Mouse (Mus musculus): Measurements from ENCODE around the gene Catsperd.
"Not testable (repeated sequence)": the region's sequence is repeated elsewhere in the genome, so short reads cannot be mapped to it uniquely, and the experiment has no call there.

Catsperd gene

DNA sequence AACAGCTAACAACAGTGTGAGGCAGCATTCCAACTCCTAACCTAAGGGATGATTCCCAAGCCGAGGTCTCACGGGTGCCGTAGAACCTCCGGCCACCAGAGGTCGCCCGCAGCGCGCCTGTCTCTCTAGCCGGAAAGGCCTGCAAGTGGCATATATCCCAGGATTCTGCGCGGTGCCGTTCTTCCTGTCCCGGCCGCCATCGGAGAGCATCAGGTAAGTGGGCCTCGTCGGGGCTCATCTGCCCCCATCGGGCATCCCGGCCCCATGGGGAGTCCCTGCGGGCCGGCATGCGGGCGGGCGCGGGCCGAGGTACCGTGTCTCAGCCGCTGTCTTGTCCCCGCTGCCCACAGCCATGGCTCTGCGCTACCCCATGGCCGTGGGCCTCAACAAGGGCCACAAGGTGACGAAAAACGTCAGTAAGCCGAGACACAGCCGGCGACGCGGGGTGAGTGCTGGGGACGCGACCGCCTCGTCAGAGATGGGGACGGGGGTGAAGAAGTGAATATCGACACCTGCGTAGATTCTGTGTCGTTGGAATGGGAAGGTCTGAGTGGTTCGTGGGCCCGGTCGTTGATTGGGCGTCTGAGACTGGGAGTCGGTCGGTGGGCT lies 14.6 kb upstream of the Catsperd start, which contains the start of gene Rpl36:
TSS of gene Rpl36 (plus strand) at position 181 of the 609 bp plus-strand sequence.
- peak; percentile 94 for DNase-seq (ENCODE audit: low read depth)

DNA sequence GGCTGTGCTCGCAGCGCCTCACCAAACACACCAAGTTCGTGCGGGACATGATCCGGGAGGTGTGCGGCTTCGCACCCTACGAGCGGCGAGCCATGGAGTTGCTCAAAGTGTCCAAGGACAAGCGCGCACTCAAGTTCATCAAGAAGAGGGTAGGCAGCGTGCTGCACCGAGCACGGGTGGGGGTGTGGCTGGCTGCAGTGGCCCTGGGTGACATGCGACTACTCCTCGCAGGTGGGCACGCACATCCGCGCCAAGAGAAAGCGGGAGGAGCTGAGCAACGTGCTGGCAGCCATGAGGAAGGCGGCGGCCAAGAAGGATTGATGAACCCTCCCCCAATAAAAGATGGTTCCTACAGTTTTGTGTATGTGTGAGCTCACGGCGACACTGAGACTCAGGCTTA lies 14.1 kb upstream of the Catsperd start:
- DNase-seq (ENCODE audit: low read depth) = peak; percentile 58

DNA sequence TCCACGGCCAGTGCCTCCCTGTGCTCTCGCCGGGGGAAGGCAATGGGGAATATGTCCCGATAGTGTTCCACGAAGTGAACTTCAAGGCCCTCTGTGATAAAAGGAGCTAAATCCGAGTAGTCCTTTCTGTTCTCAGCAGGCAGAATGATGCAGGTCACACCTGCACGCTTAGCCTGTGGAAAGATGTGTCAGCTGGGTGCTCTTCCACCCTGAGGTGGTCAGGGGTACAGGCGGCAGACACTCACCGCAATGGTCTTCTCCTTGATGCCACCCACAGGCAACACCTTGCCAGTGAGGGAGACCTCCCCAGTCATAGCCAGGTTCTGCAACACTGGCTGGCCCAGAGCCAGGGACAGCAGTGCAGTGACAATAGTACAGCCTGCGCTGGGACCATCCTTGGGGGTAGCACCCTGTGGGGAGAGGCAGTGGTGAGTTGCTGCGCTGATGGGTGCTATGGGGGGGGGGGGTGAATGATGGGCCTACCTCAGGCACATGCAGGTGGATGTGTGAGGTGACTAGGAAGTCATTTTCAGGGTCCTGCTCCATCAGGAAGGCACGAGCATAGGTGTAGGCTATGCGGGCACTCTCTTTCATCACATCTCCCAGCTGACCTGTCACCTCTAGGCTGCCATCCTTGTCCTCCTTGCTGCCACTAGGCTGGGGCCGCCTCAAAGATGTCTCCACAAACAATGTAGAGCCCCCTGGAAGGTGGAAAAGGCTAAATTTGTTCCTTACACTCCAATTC lies 13.4 kb upstream of the Catsperd start:
- peak; percentile 35 for DNase-seq (ENCODE audit: low read depth)

DNA sequence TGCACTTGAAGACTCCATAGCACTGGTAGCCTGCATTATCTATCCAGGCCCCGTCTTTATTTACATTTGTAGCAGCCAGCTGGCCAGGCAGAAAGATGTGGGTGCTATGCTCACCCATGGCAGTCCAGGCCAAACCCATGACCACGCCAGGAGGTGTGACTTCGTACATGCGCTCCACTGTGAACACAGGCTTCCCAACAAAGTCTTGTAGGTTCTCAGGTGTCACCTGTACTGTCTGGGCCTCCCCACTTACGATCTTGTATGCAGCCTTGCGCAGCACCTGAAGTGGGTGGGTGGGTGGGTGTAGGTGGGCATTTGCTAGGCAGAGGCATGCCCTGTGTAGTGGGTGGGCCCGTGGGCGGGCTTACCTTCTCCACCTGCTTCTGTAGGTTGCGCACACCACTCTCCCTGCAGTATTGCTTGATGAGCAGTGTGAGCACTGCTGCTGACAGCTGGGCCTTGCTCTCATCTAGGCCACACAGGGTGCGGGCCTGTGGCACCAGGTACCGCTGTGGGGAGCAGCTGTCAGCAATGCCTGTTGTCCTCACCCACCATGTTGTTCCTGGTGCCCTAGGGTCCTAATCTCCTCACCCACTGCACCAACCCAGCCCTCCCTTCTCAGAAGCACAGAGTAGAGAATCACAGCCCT lies 12.7 kb upstream of the Catsperd start:
- no peak for DNase-seq (ENCODE audit: low read depth)

DNA sequence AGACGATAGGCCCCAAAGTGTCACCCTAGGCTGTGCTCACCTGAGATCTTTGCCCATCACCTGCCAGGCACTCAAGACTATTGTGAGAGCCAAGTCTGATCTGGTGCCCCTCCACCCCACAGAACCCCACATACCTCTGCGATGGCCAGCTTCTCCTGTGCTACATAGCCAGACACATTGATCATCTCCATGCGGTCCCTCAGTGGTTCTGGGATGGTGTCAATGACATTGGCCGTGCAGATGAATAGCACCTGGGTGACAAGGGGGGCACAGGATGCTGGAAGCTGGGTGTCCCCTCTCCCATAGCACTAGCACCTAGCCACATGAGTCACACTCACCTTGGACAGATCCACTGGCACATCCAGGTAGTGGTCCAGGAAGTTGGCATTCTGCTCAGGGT lies 12.2 kb upstream of the Catsperd start:
- no peak for DNase-seq (ENCODE audit: low read depth)

DNA sequence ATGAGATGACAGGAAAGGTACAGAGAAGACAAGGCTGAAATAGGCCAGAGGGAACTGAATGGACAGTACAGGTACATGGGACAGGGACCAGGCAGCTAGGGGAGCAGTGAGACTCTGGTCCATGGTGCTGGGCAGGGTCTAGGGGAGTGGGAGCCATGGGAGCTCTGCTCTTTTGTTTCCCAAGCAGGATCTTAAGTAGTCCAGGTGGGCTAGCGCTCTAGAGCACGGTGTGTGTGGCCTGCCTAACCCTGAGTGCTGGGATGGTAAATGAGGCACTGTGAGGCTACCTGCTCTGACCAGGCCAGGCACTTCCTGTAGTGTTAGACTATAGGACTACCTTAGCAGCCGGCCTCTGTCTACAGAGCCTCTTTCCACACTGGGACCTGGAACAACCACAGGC lies 11.2 kb upstream of the Catsperd start:
- DNase-seq (ENCODE audit: low read depth) = no peak

DNA sequence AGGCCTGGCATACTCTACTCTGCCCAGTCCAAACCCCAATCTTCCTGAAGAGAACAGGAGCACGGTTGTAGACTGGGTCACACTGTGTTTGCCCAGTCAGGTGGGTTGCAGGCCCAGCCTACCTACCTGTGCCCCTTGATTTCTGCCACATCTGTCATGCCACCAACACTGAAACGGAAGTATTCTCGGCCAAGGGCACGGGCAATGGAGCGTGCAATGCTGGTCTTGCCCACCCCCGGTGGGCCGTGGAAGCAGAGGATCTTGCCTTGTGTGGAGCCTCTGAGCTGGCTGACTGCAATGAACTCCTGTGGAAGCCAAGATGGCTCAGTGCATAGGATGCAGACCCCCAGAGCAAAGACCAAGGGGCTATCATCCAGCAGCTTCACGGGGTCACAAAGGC lies 10.3 kb upstream of the Catsperd start:
- DNase-seq (ENCODE audit: low read depth) = no peak

DNA sequence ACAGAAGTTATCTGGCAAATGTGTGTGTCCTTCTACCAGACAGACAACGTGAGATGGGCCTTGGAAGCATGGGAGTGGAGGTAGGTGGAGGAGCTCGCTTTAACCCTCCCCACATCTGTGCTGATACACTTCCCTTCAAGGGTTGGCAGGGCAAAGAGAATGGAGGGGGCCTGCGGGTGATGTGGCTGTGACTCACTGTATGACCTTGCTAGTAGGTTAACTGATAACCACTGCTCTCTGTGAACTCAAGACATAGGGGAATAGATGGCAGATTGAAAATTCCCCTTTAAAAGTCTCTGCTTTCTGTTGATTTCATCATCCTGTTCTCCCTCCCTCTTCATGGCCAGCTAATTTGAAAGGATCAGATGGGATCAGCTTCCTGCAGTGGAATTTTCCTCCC lies 2.4 kb upstream of the Catsperd start:
- DNase-seq (ENCODE audit: low read depth) = peak; percentile 29

DNA sequence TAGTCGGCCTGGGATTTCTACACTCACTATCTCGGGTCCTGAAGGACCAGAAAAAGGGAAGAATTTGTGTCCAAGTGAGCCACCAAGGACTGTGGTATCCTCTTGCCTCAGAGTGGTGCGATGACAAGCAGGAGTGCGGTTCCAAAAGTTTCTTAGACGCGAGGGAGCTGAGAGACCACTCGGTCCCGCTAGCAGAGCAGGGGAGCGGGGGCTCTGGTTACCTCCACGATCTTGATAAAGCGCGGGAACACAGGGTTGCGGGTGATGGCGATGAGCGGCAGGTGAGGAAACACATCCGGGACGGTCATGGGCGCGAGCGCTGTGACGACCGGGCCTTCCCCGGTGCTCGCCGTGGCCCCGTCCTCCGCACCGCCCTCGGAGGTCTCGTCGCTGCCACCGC lies 1.7 kb upstream of the Catsperd start:
- no peak for DNase-seq (ENCODE audit: low read depth)

DNA sequence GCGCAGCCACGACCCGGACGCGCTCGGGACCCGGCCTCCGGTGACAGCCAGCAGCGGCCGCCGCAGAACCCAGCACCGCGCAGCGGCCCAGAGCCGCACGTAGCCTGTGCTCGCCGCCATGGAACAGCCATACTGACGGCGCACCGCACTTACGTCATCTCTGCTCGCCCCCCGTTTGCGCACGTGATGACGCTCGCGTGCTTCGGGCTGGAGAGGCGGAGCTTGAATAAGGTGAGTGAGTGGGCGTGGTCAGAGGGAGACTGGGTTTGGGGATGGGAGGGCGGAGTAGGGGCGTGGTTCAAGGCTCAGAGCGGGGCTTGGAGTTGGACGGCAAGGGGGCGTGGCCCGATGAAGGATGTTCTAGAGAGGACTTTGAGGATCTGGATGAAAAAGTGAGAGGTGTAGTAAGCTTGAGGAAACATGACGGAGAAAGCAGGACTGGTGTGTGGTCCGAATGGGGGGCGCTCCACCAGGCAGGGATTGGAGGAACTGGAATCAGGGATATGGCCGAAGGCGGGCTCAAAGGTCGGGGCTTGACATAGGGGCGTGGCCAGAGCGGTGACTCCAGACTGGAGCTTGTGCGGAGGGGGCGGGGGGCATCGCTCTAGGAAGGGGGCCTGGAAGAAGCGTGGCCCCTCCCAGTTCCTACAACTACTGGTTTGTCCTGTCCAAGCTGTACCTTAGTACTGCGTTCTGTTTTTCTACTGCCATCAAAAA lies 1.0 kb upstream of the Catsperd start, which contains the start of gene Lonp1:
TSS of gene Lonp1 (minus strand) at position 134 of the 717 bp plus-strand sequence.
- DNase-seq (ENCODE audit: low read depth) = peak; percentile 100

DNA sequence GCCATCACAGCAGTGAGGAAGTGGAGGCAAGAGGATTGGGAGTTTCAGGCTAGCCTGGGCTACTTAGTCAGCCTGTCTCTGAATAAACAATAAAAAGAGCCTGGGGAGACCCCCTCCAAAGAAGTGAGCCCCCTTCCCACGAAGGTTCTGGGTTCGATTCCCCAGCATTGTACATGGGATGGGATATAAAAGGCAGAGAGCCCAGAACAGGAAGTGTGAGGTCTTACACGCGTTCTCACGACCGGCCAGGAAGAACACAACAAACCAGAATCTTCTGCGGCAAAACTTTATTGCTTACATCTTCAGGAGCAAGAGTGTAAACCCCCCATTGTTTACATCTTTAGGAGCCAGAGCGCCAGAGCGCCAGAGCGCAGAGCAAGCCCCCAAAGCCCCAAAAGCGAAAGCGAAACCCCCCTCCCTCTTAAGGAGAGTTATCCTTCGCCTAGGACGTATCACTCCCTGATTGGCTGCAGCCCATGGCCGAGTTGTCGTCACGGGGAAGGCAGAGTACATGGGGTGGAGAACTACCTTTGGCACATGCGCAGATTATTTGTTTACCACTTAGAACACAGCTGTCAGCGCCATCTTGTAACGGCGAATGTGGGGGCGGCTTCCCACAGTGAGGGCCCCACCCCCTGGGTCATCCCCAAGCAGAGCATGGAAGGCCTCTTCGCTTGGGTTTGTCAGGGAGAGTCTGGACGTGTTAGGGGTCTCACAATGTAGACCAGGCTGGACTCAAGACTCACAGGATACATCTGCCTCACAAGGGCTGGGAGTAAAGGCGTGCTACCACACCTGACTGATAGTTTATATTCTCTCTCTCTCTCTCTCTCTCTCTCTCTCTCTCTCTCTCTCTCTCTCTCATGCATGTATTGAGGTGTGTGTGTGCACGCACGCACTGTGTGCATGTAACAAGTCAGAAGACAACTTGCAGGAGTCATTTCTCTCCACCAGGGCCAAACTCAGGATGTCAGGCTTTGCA lies 2.1 kb downstream of the Catsperd start:
- DNase-seq (ENCODE audit: low read depth) = not testable (repeated sequence)

DNA sequence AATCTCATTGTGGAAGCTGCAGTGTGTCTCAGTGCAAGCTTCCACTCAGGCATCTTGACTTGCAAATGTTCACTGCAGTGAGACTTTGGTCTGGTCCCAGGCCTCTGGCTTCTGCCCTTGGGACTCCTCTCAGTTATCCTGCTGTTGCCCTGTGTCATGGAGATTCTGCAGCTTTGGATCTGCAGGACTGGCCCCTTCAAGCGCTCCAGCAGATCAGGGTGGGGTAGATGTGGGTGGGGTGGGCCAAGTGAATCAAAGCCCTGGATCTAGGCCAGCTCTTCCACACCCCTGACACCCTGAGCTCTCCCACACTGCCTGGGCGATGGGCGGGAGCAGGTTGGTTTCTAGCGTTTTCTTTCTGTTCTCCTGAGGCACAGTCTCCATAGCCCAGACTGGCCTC lies 3.9 kb downstream of the Catsperd start:
- no peak for DNase-seq (ENCODE audit: low read depth)

DNA sequence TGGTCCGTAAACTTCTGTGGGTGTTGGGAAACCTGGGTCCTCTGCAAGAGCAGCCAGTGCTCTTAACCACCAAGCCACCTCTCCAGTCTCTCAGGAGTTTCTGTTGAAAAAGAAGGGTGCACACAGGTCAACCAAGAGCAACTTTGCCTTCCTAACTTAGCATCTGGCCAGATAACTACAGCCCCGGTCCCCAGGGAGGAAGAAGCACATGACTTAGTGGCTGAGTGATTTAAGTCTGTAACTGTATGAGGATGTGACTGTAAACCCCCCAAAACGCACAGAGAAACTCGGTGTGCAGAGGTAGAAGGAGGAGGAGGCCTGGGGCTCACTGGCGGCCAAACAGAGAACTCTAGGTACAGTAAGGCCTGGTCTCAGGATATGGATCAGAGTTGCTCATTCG lies 6.1 kb downstream of the Catsperd start:
- DNase-seq (ENCODE audit: low read depth) = no peak

DNA sequence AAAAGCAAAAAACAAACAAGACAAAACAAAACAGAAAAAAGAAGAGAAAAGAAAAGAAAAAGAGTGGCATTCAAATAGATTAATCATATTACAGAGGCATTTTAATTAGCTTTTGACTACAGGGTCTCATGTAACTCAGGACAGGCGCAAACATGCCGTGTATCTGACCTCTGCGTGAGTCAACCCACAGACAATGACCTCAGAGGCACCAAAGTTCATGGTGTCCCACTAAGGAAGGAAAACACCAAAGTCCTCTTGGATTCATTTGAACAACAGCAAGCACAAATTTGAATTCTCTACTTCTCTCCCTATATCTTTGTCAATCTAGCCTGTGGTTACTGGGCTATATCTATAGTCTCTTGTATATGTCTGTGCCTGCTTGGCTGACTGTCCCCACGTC lies 15.3 kb downstream of the Catsperd start:
- DNase-seq (ENCODE audit: low read depth) = no peak

DNA sequence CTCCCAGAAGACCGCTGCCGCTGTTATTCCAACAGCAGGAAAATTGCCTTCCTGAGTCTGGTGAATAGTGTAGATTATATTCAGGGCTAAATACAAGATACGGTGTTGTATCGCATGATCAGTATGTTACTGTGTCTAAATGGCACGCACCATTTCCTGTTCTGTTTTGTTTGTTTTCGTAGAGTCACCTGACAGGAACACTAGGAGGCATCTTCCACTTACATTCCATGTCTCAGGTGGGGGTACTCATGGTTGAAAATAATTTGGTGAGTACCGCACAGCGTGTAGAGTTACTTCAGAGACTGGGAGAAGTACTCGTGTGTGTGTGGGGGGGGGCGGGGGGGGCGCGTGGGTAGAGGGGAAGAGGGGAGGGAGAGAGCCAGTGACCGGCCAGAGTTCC lies 19.6 kb downstream of the Catsperd start:
- no peak for DNase-seq (ENCODE audit: low read depth)

DNA sequence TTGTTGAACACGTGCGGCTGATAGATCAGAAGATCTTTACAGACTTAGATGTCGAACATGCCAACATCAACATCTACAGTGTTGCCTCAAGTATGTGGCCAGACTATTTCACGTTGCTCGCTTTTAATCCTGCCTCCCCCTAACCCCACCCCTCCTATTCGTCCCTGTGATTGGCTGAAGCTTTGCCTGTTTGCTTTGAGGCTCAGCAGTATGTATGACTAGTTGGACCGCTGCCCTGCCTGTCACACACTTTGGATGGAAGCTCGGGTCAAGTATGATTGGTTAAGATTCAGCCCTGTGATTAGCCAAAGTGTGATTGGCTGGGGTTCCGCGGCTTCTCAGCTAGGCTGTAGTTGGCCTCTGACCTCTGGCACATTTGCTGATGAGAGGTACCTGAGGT lies 23.9 kb downstream of the Catsperd start:
- no peak for DNase-seq (ENCODE audit: low read depth)

DNA sequence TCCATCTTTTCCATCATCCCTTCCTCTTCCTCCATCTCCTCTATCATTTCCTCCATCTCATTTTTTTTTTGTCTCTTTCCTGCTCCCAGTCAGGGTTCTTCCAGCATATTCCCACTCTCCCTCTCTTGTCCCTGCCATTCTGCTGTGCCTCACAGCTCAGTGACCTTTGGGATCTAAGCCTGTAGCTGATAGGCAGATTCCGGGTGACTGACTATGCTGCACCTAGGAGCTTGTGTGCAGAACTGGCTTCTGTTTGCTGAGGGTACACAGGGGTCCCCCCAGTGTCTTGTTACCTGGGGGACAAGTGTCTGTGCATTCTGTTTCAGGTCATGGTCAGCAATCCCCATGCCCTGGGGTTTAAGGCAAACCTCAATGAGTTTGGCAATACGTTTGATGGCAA lies 26.8 kb downstream of the Catsperd start:
- DNase-seq (ENCODE audit: low read depth) = no peak

DNA sequence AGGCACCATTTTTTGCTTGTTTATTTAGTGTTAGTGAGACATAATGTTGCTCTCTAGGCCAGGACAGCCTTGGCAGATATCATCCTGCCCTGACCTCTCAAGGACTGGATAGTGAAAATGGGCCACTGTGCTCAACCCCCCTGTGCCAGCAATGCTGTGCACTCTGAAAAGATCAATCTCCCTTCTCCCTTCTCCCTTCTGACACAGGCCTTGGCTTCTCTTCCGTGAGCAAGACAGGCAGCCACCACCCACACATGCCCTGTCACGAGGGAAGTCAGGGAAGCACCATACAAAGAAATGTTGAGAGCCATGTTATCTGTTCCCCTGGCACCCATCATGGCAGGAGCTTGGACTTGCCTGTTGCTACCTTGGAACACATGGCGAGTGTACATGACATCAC lies 27.4 kb downstream of the Catsperd start:
- no peak for DNase-seq (ENCODE audit: low read depth)

DNA sequence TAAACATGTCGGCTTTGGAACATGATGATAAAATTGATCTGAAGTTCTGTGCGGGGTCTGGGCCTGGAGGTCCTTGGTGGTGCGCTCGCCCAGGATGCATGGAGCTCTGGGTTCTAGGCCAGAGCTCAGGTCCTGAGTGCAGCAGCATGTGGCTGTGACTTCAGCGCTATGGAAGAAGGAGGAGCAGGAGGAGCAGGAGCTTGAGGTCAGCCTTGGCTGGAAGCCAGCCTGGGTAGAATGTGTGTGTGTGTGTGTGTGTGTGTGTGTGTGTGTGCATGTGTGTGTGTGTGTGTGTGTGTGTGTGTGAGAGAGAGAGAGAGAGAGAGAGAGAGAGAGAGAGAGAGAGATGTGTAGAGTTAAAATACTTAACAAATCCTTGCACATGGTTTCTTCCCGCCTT lies 28.2 kb downstream of the Catsperd start:
- DNase-seq (ENCODE audit: low read depth) = no peak

DNA sequence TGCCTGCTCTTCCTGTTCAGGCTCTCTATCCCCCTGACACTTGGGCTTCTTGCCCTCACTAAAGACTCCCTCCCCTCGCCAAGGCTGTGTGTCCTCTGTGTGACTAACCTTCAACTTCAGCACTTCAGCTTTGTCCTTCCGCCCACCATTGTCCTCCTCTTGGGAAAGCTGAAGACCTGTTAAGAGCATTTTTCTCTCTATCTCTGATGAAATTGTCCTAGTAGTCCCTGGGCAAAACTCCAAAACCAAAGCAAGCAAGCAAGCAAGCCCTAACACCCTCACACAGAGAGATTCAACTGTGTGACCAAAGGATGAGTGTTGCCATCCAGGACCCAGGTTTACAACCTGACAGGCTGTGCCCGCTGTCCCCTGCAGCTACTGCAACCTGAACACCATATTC lies 35.7 kb downstream of the Catsperd start:
- DNase-seq (ENCODE audit: low read depth) = no peak

DNA sequence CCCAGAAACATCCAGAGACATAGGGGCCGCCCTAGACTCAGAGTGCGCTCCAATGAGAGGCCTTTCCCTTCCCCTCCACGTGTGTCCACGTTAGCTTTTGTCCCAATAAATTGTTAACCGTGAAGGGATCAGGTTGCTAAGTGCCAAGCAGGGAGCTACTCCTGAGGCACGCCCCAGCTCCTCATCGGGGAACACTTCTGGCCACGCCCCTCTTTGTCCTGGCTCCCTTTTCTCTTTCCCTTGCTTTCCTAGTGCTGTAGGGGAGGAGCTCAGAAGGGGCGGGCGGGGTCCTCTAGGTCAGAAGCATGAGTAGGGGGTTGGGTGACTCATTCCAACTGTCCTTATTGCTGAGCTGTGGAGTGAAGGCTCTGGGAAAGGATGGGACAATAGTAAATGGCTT lies 36.4 kb downstream of the Catsperd start:
- DNase-seq (ENCODE audit: low read depth) = no peak
